Mouse (Mus musculus): Measurements from ENCODE around the gene Fars2. TPM values are rescaled to one million over a fixed set of nuclear protein-coding genes. Genes with fewer than 3 reads are reported as not detected.

The Fars2 gene
- polyA plus RNA-seq, 1 experiment from 2014 or later: 33.5 TPM

- WGBS: 56% methylated on average over 4 of the region's 4 CpGs
- 0 out of 2 replicates have a peak, but pooled peaks cover 3% of the 10 kb centered on the region for H3K4me1 ChIP-seq (replicated peaks)
- no peaks in the 10 kb centered on the region for H3K27me3 ChIP-seq
- H3K27ac ChIP-seq: no peak overlapping the region; the same call in 1 of the 2 replicates
- H3K4me2 ChIP-seq: no peak overlapping the region
- no peak for ATAC-seq (ENCODE audit: low FRiP score)
- H3K9me3 ChIP-seq: no peaks in the 10 kb centered on the region
- H3K36me3 ChIP-seq: no peaks in the 10 kb centered on the region
- H3K9ac ChIP-seq: no peak overlapping the region
- no peak overlapping the region for H3K4me3 ChIP-seq
These were observed 190.2 kb downstream of the Fars2 start for GRCm38 (mm10) chr13:36307386-36307785.

- no peaks in the 10 kb centered on the region for H3K9me3 ChIP-seq
- no peak overlapping the region for H3K9ac ChIP-seq
- 0 out of 2 replicates have a peak, but pooled peaks cover 5% of the 10 kb centered on the region for H3K4me1 ChIP-seq (replicated peaks)
- 71% methylated on average over 1 of the region's 1 CpGs for WGBS
- H3K27me3 ChIP-seq: no peaks in the 10 kb centered on the region
- H3K4me2 ChIP-seq: no peak overlapping the region
- H3K4me3 ChIP-seq: no peak overlapping the region
- no peak for ATAC-seq (ENCODE audit: low FRiP score)
- H3K27ac ChIP-seq: no peak overlapping the region
- no peaks in the 10 kb centered on the region for H3K36me3 ChIP-seq
These were observed 191.9 kb downstream of the Fars2 start for GRCm38 (mm10) chr13:36309160-36309559.

- Histone ChIP-seq H3K27ac (no peak overlapping the region), H3K9me3 (no peaks in the 10 kb centered on the region), H3K4me1 (replicated peaks) (0 out of 2 replicates have a peak, but pooled peaks cover 6% of the 10 kb centered on the region), H3K9ac (no peak overlapping the region), H3K27me3 (no peaks in the 10 kb centered on the region), H3K4me2 (no peak overlapping the region), H3K36me3 (no peaks in the 10 kb centered on the region), H3K4me3 (no peak overlapping the region)
- ATAC-seq (ENCODE audit: low FRiP score): no peak
- 87% methylated on average over 8 of the region's 8 CpGs for WGBS
These were observed 197.0 kb downstream of the Fars2 start for GRCm38 (mm10) chr13:36314218-36314617.

- Histone ChIP-seq H3K9ac (no peak overlapping the region), H3K27ac (no peak overlapping the region), H3K4me2 (no peak overlapping the region), H3K36me3 (no peaks in the 10 kb centered on the region), H3K9me3 (no peaks in the 10 kb centered on the region), H3K4me3 (no peak overlapping the region), H3K4me1 (replicated peaks) (0 out of 2 replicates have a peak, but pooled peaks cover 6% of the 10 kb centered on the region), H3K27me3 (no peaks in the 10 kb centered on the region)
- WGBS: 87% methylated on average over 10 of the region's 10 CpGs
- ATAC-seq (ENCODE audit: low FRiP score): no peak
These were observed 197.9 kb downstream of the Fars2 start for GRCm38 (mm10) chr13:36314860-36315800.

- H3K9ac ChIP-seq: no peak overlapping the region
- H3K4me2 ChIP-seq: no peak overlapping the region
- H3K4me1 ChIP-seq (replicated peaks): 0 out of 2 replicates have a peak, but pooled peaks cover 6% of the 10 kb centered on the region
- H3K4me3 ChIP-seq: no peak overlapping the region
- no peaks in the 10 kb centered on the region for H3K36me3 ChIP-seq
- ATAC-seq (ENCODE audit: low FRiP score): peak; percentile 66; the same call in 1 of the 2 replicates
- 57% methylated on average over 3 of the region's 3 CpGs for WGBS
- no peaks in the 10 kb centered on the region for H3K9me3 ChIP-seq
- no peaks in the 10 kb centered on the region for H3K27me3 ChIP-seq
- no peak overlapping the region for H3K27ac ChIP-seq
These were observed 200.6 kb downstream of the Fars2 start for GRCm38 (mm10) chr13:36317824-36318223.

GRCm38 (mm10) chr13:36324624-36325023 lies 207.4 kb downstream of the Fars2 start:
- Histone ChIP-seq H3K9ac (no peak overlapping the region), H3K27me3 (no peaks in the 10 kb centered on the region), H3K4me3 (no peak overlapping the region), H3K4me2 (no peak overlapping the region), H3K27ac (no peak overlapping the region), H3K9me3 (no peaks in the 10 kb centered on the region), H3K36me3 (no peaks in the 10 kb centered on the region), H3K4me1 (replicated peaks) (no peaks in the 10 kb centered on the region)
- 91% methylated on average over 2 of the region's 2 CpGs for WGBS
- ATAC-seq (ENCODE audit: low FRiP score): no peak

GRCm38 (mm10) chr13:36326539-36326938 lies 209.3 kb downstream of the Fars2 start:
- Histone ChIP-seq H3K4me1 (replicated peaks) (no peaks in the 10 kb centered on the region), H3K9ac (no peak overlapping the region), H3K4me2 (no peak overlapping the region), H3K4me3 (no peak overlapping the region), H3K36me3 (no peaks in the 10 kb centered on the region), H3K9me3 (no peaks in the 10 kb centered on the region), H3K27me3 (no peaks in the 10 kb centered on the region), H3K27ac (no peak overlapping the region)
- no peak for ATAC-seq (ENCODE audit: low FRiP score)
- WGBS: 81% methylated on average over 3 of the region's 3 CpGs

GRCm38 (mm10) chr13:36329871-36330270 lies 212.7 kb downstream of the Fars2 start:
- Histone ChIP-seq H3K27ac (no peak overlapping the region), H3K27me3 (no peaks in the 10 kb centered on the region), H3K4me2 (no peak overlapping the region), H3K36me3 (no peaks in the 10 kb centered on the region), H3K4me3 (no peak overlapping the region), H3K9me3 (no peaks in the 10 kb centered on the region), H3K4me1 (replicated peaks) (no peaks in the 10 kb centered on the region), H3K9ac (no peak overlapping the region)
- no peak for ATAC-seq (ENCODE audit: low FRiP score)
- 87% methylated on average over 2 of the region's 2 CpGs for WGBS

GRCm38 (mm10) chr13:36330542-36330941 lies 213.3 kb downstream of the Fars2 start:
- no peak overlapping the region for H3K27ac ChIP-seq
- no peaks in the 10 kb centered on the region for H3K4me1 ChIP-seq (replicated peaks)
- no peak overlapping the region for H3K4me3 ChIP-seq
- WGBS: 67% methylated on average over 3 of the region's 3 CpGs
- H3K27me3 ChIP-seq: no peaks in the 10 kb centered on the region
- no peak for ATAC-seq (ENCODE audit: low FRiP score)
- no peaks in the 10 kb centered on the region for H3K9me3 ChIP-seq
- no peak overlapping the region for H3K9ac ChIP-seq
- H3K4me2 ChIP-seq: no peak overlapping the region
- H3K36me3 ChIP-seq: no peaks in the 10 kb centered on the region

- Histone ChIP-seq H3K4me1 (replicated peaks) (no peaks in the 10 kb centered on the region), H3K9ac (no peak overlapping the region), H3K4me2 (no peak overlapping the region), H3K4me3 (no peak overlapping the region), H3K27me3 (no peaks in the 10 kb centered on the region), H3K27ac (no peak overlapping the region), H3K36me3 (no peaks in the 10 kb centered on the region), H3K9me3 (no peaks in the 10 kb centered on the region)
- 33% methylated on average over 5 of the region's 5 CpGs for WGBS
- ATAC-seq (ENCODE audit: low FRiP score): no peak
These were observed 217.5 kb downstream of the Fars2 start for GRCm38 (mm10) chr13:36334748-36335147.

GRCm38 (mm10) chr13:36351529-36351928 lies 234.3 kb downstream of the Fars2 start:
- WGBS: 79% methylated on average over 11 of the region's 11 CpGs
- Histone ChIP-seq H3K4me2 (no peak overlapping the region), H3K9ac (no peak overlapping the region), H3K4me3 (no peak overlapping the region), H3K36me3 (no peaks in the 10 kb centered on the region), H3K9me3 (no peaks in the 10 kb centered on the region), H3K27me3 (no peaks in the 10 kb centered on the region), H3K27ac (no peak overlapping the region), H3K4me1 (replicated peaks) (no peaks in the 10 kb centered on the region)
- ATAC-seq (ENCODE audit: low FRiP score): no peak

- no peak for ATAC-seq (ENCODE audit: low FRiP score)
- H3K9me3 ChIP-seq: no peaks in the 10 kb centered on the region
- H3K4me2 ChIP-seq: no peak overlapping the region
- peaks cover 8% of the 10 kb centered on the region for H3K4me1 ChIP-seq (replicated peaks)
- no peak overlapping the region for H3K27ac ChIP-seq
- H3K4me3 ChIP-seq: no peak overlapping the region
- WGBS: 83% methylated on average over 4 of the region's 4 CpGs
- H3K27me3 ChIP-seq: no peaks in the 10 kb centered on the region
- no peak overlapping the region for H3K9ac ChIP-seq
- no peaks in the 10 kb centered on the region for H3K36me3 ChIP-seq
These were observed 240.3 kb downstream of the Fars2 start for GRCm38 (mm10) chr13:36357469-36357868.

- no peak overlapping the region for H3K27ac ChIP-seq
- ATAC-seq (ENCODE audit: low FRiP score): no peak
- no peak overlapping the region for H3K4me2 ChIP-seq
- no peaks in the 10 kb centered on the region for H3K36me3 ChIP-seq
- whole genome bisulfite sequencing: 73% methylated on average over 3 of the region's 3 CpGs
- H3K4me1 ChIP-seq (replicated peaks): peaks cover 8% of the 10 kb centered on the region
- H3K4me3 ChIP-seq: no peak overlapping the region
- no peak overlapping the region for H3K9ac ChIP-seq
- no peaks in the 10 kb centered on the region for H3K9me3 ChIP-seq
- no peaks in the 10 kb centered on the region for H3K27me3 ChIP-seq
These were observed 244.2 kb downstream of the Fars2 start for GRCm38 (mm10) chr13:36361419-36361818.

Measured in hindbrain, embryonic 13.5 days (tissue).